Mouse (Mus musculus) lung, postnatal 0 days (tissue): ENCODE measurements at regions not wholly inside any gene's neighbourhood (a gene's known extent, or its start where the extent isn't known, plus 50 kb on each side); places are given as distances from the start of the nearest gene placed in this dataset.

Experiments used
- CTCF ChIP-seq: IDR thresholded peaks from 2 replicates; pipeline ENCODE4 v1.5.1; 2016; ENCODE audit warnings: antibody characterized with exemption, mild to moderate bottlenecking
- EP300 ChIP-seq: IDR thresholded peaks from 2 replicates; pipeline ENCODE4 v1.6.1; 2016; ENCODE audit warnings: antibody characterized with exemption, mild to moderate bottlenecking, control low read depth

DNA sequence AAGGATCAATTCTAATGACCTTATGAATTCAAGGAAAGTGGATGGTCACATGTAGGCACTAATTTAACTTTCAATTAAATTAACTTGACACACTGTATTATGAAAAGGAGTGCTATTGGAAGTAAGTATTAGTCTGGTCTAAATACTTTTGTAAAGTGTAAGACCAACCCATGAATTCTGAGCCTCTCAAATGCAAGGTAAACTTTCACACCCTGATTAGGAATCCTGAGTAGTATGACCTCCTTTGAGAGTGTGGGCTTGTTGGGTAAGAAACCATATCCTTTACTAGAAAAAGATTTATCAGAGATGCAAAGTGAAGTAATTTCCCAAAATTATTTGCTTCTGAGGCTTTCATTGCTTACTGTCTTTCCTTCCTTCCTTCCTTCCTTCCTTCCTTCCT, 194.8 kb upstream of the Slc10a2 start:
- TF ChIP-seq CTCF: no peak
- TF ChIP-seq EP300: no peak
